Mouse (Mus musculus) CH12.LX (cell line): ENCODE measurements around the gene Ociad2.

Experiments
- BHLHE40 ChIP-seq: IDR thresholded peaks from 2 replicates; pipeline ENCODE4 v1.6.1; 2011; ENCODE audit warnings: mild to moderate bottlenecking, low read depth, low read length, improper control_type of control experiment
- CHD1 ChIP-seq: IDR thresholded peaks from 2 replicates; pipeline ENCODE4 v1.6.1; 2012; ENCODE audit warnings: low read depth, low read length, improper control_type of control experiment, inconsistent platforms
- CHD2 ChIP-seq: IDR thresholded peaks from 2 replicates; pipeline ENCODE4 v1.6.1; 2011; ENCODE audit warnings: low read length, improper control_type of control experiment
- CTCF ChIP-seq, 2 experiments: IDR thresholded peaks in 1 of 2; conservative IDR thresholded peaks in 1 of 2; 2 replicates each; pipeline ENCODE4 v1.5.1; 2011 to 2012; ENCODE audit warnings: low read depth in 2 of 2, low read length in 2 of 2, improper control_type of control experiment in 1 of 2, inconsistent platforms in 1 of 2, mild to moderate bottlenecking in 1 of 2, moderate library complexity in 1 of 2
- EP300 ChIP-seq: IDR thresholded peaks from 2 replicates; pipeline ENCODE4 v1.6.1; 2011; ENCODE audit warnings: low read length, improper control_type of control experiment
- ETS1 ChIP-seq: conservative IDR thresholded peaks from 2 replicates; pipeline ENCODE4 v1.6.1; 2012; ENCODE audit warnings: low read depth, mild to moderate bottlenecking, inconsistent platforms, low read length, improper control_type of control experiment, moderate library complexity
- POLR2A ChIP-seq: IDR thresholded peaks from 2 replicates; pipeline ENCODE4 v1.6.1; 2011; ENCODE audit warnings: low read depth, mild to moderate bottlenecking, improper control_type of control experiment, low read length
- POLR2AphosphoS2 ChIP-seq: IDR thresholded peaks from 2 replicates; pipeline ENCODE4 v1.6.1; 2011; ENCODE audit warnings: low read depth, low read length, improper control_type of control experiment
- RAD21 ChIP-seq: IDR thresholded peaks from 2 replicates; pipeline ENCODE4 v1.6.1; 2011; ENCODE audit warnings: low read depth, mild to moderate bottlenecking, low read length, improper control_type of control experiment, moderate library complexity
- RCOR1 ChIP-seq: conservative IDR thresholded peaks from 2 replicates; pipeline ENCODE4 v1.6.1; 2012; ENCODE audit warnings: low read depth, mild to moderate bottlenecking, inconsistent platforms, low read length, improper control_type of control experiment
- SIN3A ChIP-seq: IDR thresholded peaks from 2 replicates; pipeline ENCODE4 v1.6.1; 2012; ENCODE audit warnings: low read length, improper control_type of control experiment, inconsistent platforms
- UBTF ChIP-seq: IDR thresholded peaks from 2 replicates; pipeline ENCODE4 v1.6.1; 2012; ENCODE audit warnings: low read depth, mild to moderate bottlenecking, inconsistent platforms, low read length, improper control_type of control experiment, moderate library complexity
- USF2 ChIP-seq: conservative IDR thresholded peaks from 2 replicates; pipeline ENCODE4 v1.6.1; 2011; ENCODE audit warnings: low read depth, low read length, improper control_type of control experiment

DNA sequence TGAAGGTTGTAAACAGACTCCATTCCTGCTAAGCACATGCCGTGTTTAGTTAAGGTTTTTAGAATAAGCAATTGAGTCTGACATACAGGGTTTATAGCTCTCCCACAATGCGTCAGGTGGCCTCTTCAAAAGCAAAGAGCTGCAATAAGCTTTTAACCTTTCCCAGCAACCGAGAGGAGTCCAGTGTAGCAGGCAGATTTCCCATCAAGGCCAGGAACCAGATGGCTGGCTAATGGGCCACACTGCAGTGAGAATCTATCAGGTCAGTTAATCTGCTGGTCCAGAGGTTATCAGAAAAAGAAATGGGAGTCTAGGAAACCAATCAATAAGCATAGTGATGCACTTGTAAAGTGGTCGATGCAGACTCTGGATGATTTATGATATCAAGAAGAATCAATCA lies 9.8 kb downstream of the Ociad2 start:
- TF ChIP-seq USF2 (no peak), POLR2AphosphoS2 (no peak), EP300 (no peak), RAD21 (no peak), POLR2A (no peak), BHLHE40 (no peak), CTCF (conservative IDR thresholded peaks at IDR 0.05 in 1 of 2, IDR thresholded peaks at IDR 0.05 in 1 of 2; ENCODE audit: low read depth in 2 of 2, low read length in 2 of 2) (no peak), CHD1 (no peak), RCOR1 (no peak), CHD2 (no peak), SIN3A (no peak), UBTF (no peak), ETS1 (no peak)
